Mouse (Mus musculus) E14TG2a.4 (cell line): Measurements from ENCODE around the gene G430095P16Rik.

Experiments used
- CTCF ChIP-seq: conservative IDR thresholded peaks from 2 replicates; pipeline ENCODE4 v1.5.1; 2014; ENCODE audit warnings: low read length
- NANOG ChIP-seq: IDR thresholded peaks from 2 replicates; pipeline ENCODE4 v1.6.1; 2014; ENCODE audit warnings: borderline replicate concordance, low read length, mixed read lengths
- POU5F1 ChIP-seq: IDR thresholded peaks from 2 replicates; pipeline ENCODE4 v1.6.1; 2014; ENCODE audit warnings: low read length, borderline replicate concordance

DNA sequence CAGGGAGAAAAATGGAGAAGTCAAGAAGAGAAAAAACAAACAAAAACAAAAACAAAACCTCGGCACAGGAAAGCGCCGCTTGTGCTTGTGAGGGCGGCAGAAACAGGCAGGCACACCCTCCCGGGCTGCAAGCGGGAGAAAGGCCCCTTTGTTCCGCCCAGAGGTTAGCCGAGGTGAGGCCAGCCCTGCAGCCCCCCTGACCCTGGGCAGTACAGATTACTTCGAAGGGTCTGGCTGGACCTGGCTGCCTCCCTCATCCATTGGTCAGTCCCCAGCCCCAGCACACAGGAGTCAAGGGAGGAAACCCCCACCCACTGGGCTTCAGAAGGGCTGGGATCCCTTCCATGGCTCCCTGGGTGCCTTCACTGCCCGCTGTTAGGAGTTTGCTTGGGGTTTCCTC lies 15.5 kb downstream of the G430095P16Rik start:
- TF ChIP-seq CTCF (no peak), NANOG (no peak), POU5F1 (no peak)
